Mouse (Mus musculus) erythroblast, adult 5-6 weeks (primary cell): ENCODE data around the gene Krt10. TPM values are rescaled to one million over a fixed set of nuclear protein-coding genes. Genes with fewer than 3 reads are reported as not detected.

Experiments used
- ATAC-seq: replicated peaks from 2 replicates; pipeline ENCODE4 v1.8.0; 2016; ENCODE audit warnings: moderate number of reproducible peaks, mild to moderate bottlenecking, moderate TSS enrichment, inconsistent platforms; ENCODE audit not compliant: poor library complexity, low FRiP score, severe bottlenecking
- total RNA-seq, 2 experiments: library from RNA; stranded (forward) in 1 of 2; stranded (reverse) in 1 of 2; fragments of 150-400 nt in 1 of 2; fragments of 200-764, 138-1000 nt in 1 of 2; gene quantifications; 2 replicates each; pipeline versions ENCODE4 v1.2.3 to v1.2.4; 2015 to 2017; ENCODE audit warnings: low replicate concordance in 2 of 2

The Krt10 gene
- total RNA-seq, 2 experiments from 2014 or later: not detected

DNA sequence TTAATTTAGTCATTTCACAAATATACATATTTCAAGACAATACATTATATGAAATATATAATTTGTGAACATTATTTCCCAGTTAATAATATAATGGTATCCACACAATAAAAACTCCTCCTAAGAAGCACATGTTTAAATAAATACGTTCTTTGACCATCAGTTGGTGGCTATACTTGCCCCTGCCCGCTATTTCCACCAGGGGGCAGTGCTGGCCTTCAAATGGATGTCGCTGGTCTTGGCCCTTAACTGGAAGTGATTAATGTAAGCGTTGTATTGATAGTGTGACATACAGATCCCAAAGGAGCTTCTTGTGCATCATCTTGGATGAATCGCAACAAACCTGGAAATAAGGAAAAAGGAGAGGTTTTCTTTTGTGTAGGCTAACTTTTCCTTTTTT lies 9.6 kb downstream of the Krt10 start:
- ATAC-seq: no peak

DNA sequence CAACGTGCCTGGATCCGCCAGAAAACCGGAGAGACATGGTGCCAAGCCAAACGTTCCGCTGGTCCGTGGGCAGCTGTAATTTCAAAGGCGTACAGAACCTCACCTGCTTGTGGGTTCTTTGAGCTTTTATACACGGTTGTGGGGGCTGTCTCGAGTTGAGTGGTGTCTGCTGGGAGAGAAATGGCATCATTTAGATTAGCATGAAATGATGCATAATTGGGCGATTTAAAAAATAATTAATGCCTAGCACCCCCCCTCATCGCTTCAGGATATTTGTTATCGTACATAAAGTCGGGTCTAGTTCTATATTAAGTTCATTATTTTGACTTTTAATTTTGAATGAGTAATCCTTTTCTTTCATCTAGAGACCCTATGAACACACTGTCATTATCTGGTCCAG lies 14.4 kb downstream of the Krt10 start, which contains the start of gene Krt28:
Gene Krt28 (minus strand): TSS at position 101 of the 400 bp plus-strand sequence.
- ATAC-seq: no peak

- ATAC-seq: no peak
Measured at GRCm38 (mm10) chr11:99369853-99370451, 19.2 kb downstream of the Krt10 start.

GRCm38 (mm10) chr11:99369229-99369628 lies 19.9 kb downstream of the Krt10 start:
- no peak for ATAC-seq

GRCm38 (mm10) chr11:99366791-99367190 lies 22.4 kb downstream of the Krt10 start:
- ATAC-seq: no peak

GRCm38 (mm10) chr11:99364412-99364811 lies 24.8 kb downstream of the Krt10 start:
- no peak for ATAC-seq

DNA sequence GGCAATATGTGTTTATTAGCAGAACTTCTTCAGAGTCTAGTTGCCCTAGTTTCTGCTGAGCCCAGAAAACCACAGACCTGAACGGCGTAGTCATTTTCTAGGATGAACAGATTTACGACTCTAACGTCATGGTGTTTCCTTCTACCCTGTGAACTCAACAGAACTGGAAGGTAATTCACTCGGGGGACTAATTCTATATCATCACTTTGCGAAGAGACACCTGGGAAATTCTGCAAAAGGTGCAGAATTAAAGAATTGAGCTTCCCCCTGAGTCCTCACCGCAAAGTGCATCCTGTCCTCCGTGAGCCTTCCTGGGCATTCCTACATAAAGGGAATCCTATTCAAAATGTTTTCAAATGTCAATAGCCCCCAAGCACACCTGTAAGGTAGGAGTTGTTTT lies 27.7 kb downstream of the Krt10 start:
- ATAC-seq: no peak

DNA sequence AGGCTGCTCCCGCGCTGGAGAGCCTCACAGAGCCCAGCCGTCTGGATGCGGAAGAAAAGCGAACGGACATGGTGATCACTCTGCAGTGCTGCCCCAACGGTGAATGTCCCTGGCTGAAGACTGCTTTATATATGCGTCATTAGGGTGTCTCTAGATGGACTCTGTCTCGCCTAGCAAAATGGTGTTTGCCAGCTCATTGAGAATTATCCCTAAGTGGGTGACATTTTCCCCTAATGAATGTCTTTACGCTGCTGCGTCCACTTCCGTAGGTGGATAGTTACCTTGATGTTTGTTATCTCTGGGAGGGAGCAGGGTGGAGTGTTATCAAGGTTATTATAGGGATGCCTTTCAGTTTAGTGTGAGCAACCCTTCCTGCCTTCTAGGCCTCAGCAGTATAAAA lies 38.2 kb downstream of the Krt10 start, which contains the start of gene Krt27:
Gene Krt27 (minus strand): TSS at position 101 of the 400 bp plus-strand sequence.
- no peak for ATAC-seq

- ATAC-seq: no peak
Measured at GRCm38 (mm10) chr11:99339299-99339847, 49.8 kb downstream of the Krt10 start.

DNA sequence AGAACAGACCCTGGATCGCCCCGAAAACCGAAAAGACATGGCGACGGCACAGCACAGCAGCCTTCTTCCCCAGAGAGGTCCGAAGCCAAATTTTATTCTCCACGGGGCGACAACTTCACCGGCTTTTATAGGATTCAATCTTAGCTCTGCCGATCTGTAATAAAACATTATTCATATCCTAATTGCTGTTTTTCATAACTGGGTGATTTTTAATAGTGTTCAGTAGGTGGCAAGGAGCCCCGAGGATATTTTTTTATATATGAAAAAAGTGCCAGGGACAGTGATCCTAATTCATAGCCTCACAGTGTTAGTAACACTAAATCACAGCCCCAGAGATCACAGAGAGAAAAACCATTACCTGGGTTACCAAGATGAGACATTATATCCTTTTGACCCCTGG lies 51.3 kb downstream of the Krt10 start, which contains the start of gene Krt26:
Gene Krt26 (minus strand): TSS at position 101 of the 400 bp plus-strand sequence.
- no peak for ATAC-seq

Other genes starting within 250 kb of the Krt10 start
- gene Ccr7, start 234.3 kb downstream of the Krt10 start, total RNA-seq (2015; ENCODE audit: low replicate concordance): 1.0 and 2.9 TPM in 2 replicates
- 0.60 and 0.98 TPM in 2 replicates for gene Ccr7, start 234.3 kb downstream of the Krt10 start, total RNA-seq (2017; ENCODE audit: low replicate concordance)
- gene Smarce1, start 158.3 kb downstream of the Krt10 start, total RNA-seq (2015; ENCODE audit: low replicate concordance): 70.0 and 77.8 TPM in 2 replicates
- 133 and 177 TPM in 2 replicates for gene Smarce1, start 158.3 kb downstream of the Krt10 start, total RNA-seq (2017; ENCODE audit: low replicate concordance)
- gene Krt222, start 145.3 kb downstream of the Krt10 start, total RNA-seq (2015; ENCODE audit: low replicate concordance): not detected in 2 replicates
- 0.28 TPM in 1 of 2 replicates, not detected in the other for gene Krt222, start 145.3 kb downstream of the Krt10 start, total RNA-seq (2017; ENCODE audit: low replicate concordance)
- not detected in 2 replicates for gene Krt24, start 104.1 kb downstream of the Krt10 start, total RNA-seq (2015; ENCODE audit: low replicate concordance)
- not detected in 2 replicates for gene Krt24, start 104.1 kb downstream of the Krt10 start, total RNA-seq (2017; ENCODE audit: low replicate concordance)
- gene Krt25, start 66.4 kb downstream of the Krt10 start, total RNA-seq (2015; ENCODE audit: low replicate concordance): not detected in 2 replicates
- not detected in 2 replicates for gene Krt25, start 66.4 kb downstream of the Krt10 start, total RNA-seq (2017; ENCODE audit: low replicate concordance)
- not detected in 2 replicates for gene Krt26, start 51.4 kb downstream of the Krt10 start, total RNA-seq (2015; ENCODE audit: low replicate concordance)
- gene Krt26, start 51.4 kb downstream of the Krt10 start, total RNA-seq (2017; ENCODE audit: low replicate concordance): not detected in 2 replicates
- gene Krt27, start 38.3 kb downstream of the Krt10 start, total RNA-seq (2015; ENCODE audit: low replicate concordance): not detected in 2 replicates
- gene Krt27, start 38.3 kb downstream of the Krt10 start, total RNA-seq (2017; ENCODE audit: low replicate concordance): not detected in 2 replicates
- gene Krt28, start 14.5 kb downstream of the Krt10 start, total RNA-seq (2015; ENCODE audit: low replicate concordance): not detected in 2 replicates
- gene Krt28, start 14.5 kb downstream of the Krt10 start, total RNA-seq (2017; ENCODE audit: low replicate concordance): not detected in 2 replicates
- not detected in 2 replicates for gene Krt12, start 32.9 kb upstream of the Krt10 start, total RNA-seq (2015; ENCODE audit: low replicate concordance)
- not detected in 2 replicates for gene Krt12, start 32.9 kb upstream of the Krt10 start, total RNA-seq (2017; ENCODE audit: low replicate concordance)
- gene Krt20, start 48.8 kb upstream of the Krt10 start, total RNA-seq (2015; ENCODE audit: low replicate concordance): not detected in 2 replicates
- gene Krt20, start 48.8 kb upstream of the Krt10 start, total RNA-seq (2017; ENCODE audit: low replicate concordance): not detected in 2 replicates
- gene Krt23, start 103.8 kb upstream of the Krt10 start, total RNA-seq (2015; ENCODE audit: low replicate concordance): not detected in 2 replicates
- gene Krt23, start 103.8 kb upstream of the Krt10 start, total RNA-seq (2017; ENCODE audit: low replicate concordance): not detected in 2 replicates
- not detected in 2 replicates for gene Krt39, start 132.0 kb upstream of the Krt10 start, total RNA-seq (2015; ENCODE audit: low replicate concordance)
- 0.70 TPM in 1 of 2 replicates, not detected in the other for gene Krt39, start 132.0 kb upstream of the Krt10 start, total RNA-seq (2017; ENCODE audit: low replicate concordance)
- not detected in 2 replicates for gene Krt40, start 153.8 kb upstream of the Krt10 start, total RNA-seq (2015; ENCODE audit: low replicate concordance)
- gene Krt40, start 153.8 kb upstream of the Krt10 start, total RNA-seq (2017; ENCODE audit: low replicate concordance): not detected in 2 replicates
- gene Krtap3-3, start 161.5 kb upstream of the Krt10 start, total RNA-seq (2015; ENCODE audit: low replicate concordance): not detected in 2 replicates
- not detected in 2 replicates for gene Krtap3-3, start 161.5 kb upstream of the Krt10 start, total RNA-seq (2017; ENCODE audit: low replicate concordance)
- not detected in 2 replicates for gene Krtap3-2, start 167.5 kb upstream of the Krt10 start, total RNA-seq (2015; ENCODE audit: low replicate concordance)
- gene Krtap3-2, start 167.5 kb upstream of the Krt10 start, total RNA-seq (2017; ENCODE audit: low replicate concordance): not detected in 2 replicates
- not detected in 2 replicates for gene Gm11939, start 170.1 kb upstream of the Krt10 start, total RNA-seq (2015; ENCODE audit: low replicate concordance)
- gene Gm11939, start 170.1 kb upstream of the Krt10 start, total RNA-seq (2017; ENCODE audit: low replicate concordance): not detected in 2 replicates
- not detected in 2 replicates for gene Krtap3-1, start 177.3 kb upstream of the Krt10 start, total RNA-seq (2015; ENCODE audit: low replicate concordance)
- gene Krtap3-1, start 177.3 kb upstream of the Krt10 start, total RNA-seq (2017; ENCODE audit: low replicate concordance): not detected in 2 replicates
- not detected in 2 replicates for gene Krtap1-5, start 191.7 kb upstream of the Krt10 start, total RNA-seq (2015; ENCODE audit: low replicate concordance)
- gene Krtap1-5, start 191.7 kb upstream of the Krt10 start, total RNA-seq (2017; ENCODE audit: low replicate concordance): not detected in 2 replicates
- not detected in 2 replicates for gene Krtap1-4, start 194.3 kb upstream of the Krt10 start, total RNA-seq (2015; ENCODE audit: low replicate concordance)
- gene Krtap1-4, start 194.3 kb upstream of the Krt10 start, total RNA-seq (2017; ENCODE audit: low replicate concordance): not detected in 2 replicates
- gene Krtap1-3, start 202.0 kb upstream of the Krt10 start, total RNA-seq (2015; ENCODE audit: low replicate concordance): not detected in 2 replicates
- gene Krtap1-3, start 202.0 kb upstream of the Krt10 start, total RNA-seq (2017; ENCODE audit: low replicate concordance): not detected in 2 replicates
- gene Krtap9-3, start 208.7 kb upstream of the Krt10 start, total RNA-seq (2015; ENCODE audit: low replicate concordance): not detected in 2 replicates
- not detected in 2 replicates for gene Krtap9-3, start 208.7 kb upstream of the Krt10 start, total RNA-seq (2017; ENCODE audit: low replicate concordance)
- not detected in 2 replicates for gene Gm11938, start 213.9 kb upstream of the Krt10 start, total RNA-seq (2015; ENCODE audit: low replicate concordance)
- not detected in 2 replicates for gene Gm11938, start 213.9 kb upstream of the Krt10 start, total RNA-seq (2017; ENCODE audit: low replicate concordance)
- not detected in 2 replicates for gene Gm11937, start 220.8 kb upstream of the Krt10 start, total RNA-seq (2015; ENCODE audit: low replicate concordance)
- not detected in 2 replicates for gene Gm11937, start 220.8 kb upstream of the Krt10 start, total RNA-seq (2017; ENCODE audit: low replicate concordance)
- gene Krtap2-4, start 225.5 kb upstream of the Krt10 start, total RNA-seq (2015; ENCODE audit: low replicate concordance): not detected in 2 replicates
- not detected in 2 replicates for gene Krtap2-4, start 225.5 kb upstream of the Krt10 start, total RNA-seq (2017; ENCODE audit: low replicate concordance)
- gene Gm11562, start 231.1 kb upstream of the Krt10 start, total RNA-seq (2015; ENCODE audit: low replicate concordance): not detected in 2 replicates
- gene Gm11562, start 231.1 kb upstream of the Krt10 start, total RNA-seq (2017; ENCODE audit: low replicate concordance): not detected in 2 replicates
- gene Krtap4-1, start 238.9 kb upstream of the Krt10 start, total RNA-seq (2015; ENCODE audit: low replicate concordance): not detected in 2 replicates
- not detected in 2 replicates for gene Krtap4-1, start 238.9 kb upstream of the Krt10 start, total RNA-seq (2017; ENCODE audit: low replicate concordance)
- gene Krtap4-2, start 245.7 kb upstream of the Krt10 start, total RNA-seq (2015; ENCODE audit: low replicate concordance): not detected in 2 replicates
- gene Krtap4-2, start 245.7 kb upstream of the Krt10 start, total RNA-seq (2017; ENCODE audit: low replicate concordance): not detected in 2 replicates